Mouse (Mus musculus) thymus, adult 2 months (tissue): Measurements from ENCODE around the gene Camk2b.

ENCODE experiments used
- CTCF ChIP-seq: fragments of 200-500 bp; IDR thresholded peaks from 2 replicates; pipeline ENCODE4 v1.5.1; 2012; ENCODE audit warnings: mild to moderate bottlenecking, control low read depth, low read length, moderate library complexity, borderline replicate concordance; ENCODE audit not compliant: control insufficient read depth, poor library complexity, insufficient read depth; ENCODE audit errors: extremely low read depth
- POLR2A ChIP-seq: fragments of 200-500 bp; IDR thresholded peaks from 2 replicates; pipeline ENCODE4 v1.6.1; 2012; ENCODE audit warnings: mild to moderate bottlenecking, low read length, control low read depth, moderate library complexity; ENCODE audit not compliant: control insufficient read depth, poor library complexity, insufficient read depth; ENCODE audit errors: extremely low read depth

DNA sequence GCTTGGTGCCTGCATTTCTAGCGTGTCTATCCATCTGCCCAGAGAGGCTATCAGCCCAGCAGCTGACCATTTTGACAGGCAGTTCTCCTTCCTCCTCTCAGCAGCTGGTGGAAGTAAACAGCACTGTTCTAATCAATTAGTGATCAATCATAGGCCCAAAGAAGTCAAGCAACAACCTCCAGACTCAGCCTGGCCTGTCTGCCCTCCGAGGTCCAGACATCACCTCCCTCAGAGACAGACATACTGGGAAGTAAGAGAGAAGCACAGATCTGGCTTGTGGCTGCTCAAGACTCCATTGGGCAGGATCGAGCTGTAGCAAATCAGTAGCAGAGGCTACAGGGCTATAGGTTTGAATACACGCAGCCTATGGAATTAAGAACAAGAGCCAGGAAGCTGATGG is 118.4 kb downstream of the Camk2b start:
- no peak for TF ChIP-seq CTCF
- TF ChIP-seq POLR2A, result no peak
